Mouse (Mus musculus): ENCODE measurements at regions not wholly inside any gene's neighbourhood (a gene's known extent, or its start where the extent isn't known, plus 50 kb on each side); places are given as distances from the start of the nearest gene placed in this dataset.

- H3K4me3 ChIP-seq (ENCODE audit: low read length), result no peak overlapping the region
- WGBS, result 57% methylated on average over 3 of the region's 3 CpGs
- no peak overlapping the region for H3K4me2 ChIP-seq (ENCODE audit: low read depth, low read length)
- no peak overlapping the region for H3K9ac ChIP-seq (ENCODE audit: low read length)
- H3K27me3 ChIP-seq (ENCODE audit: control insufficient read depth, insufficient read depth, low read depth, low read length), result no peaks in the 10 kb centered on the region
- H3K36me3 ChIP-seq (ENCODE audit: control insufficient read depth, insufficient read depth, low read length), result no peaks in the 10 kb centered on the region
- no peak overlapping the region for H3K27ac ChIP-seq (ENCODE audit: low read length)
- H3K9me3 ChIP-seq (ENCODE audit: control insufficient read depth, low read length), result no peaks in the 10 kb centered on the region
- ATAC-seq (ENCODE audit: low read depth), result no peak
- H3K4me1 ChIP-seq (replicated peaks; ENCODE audit: control insufficient read depth, insufficient read depth, low read length), result no peaks in the 10 kb centered on the region
Measured at GRCm38 (mm10) chr4:31203286-31203685, 760.6 kb upstream of the Map3k7 start.

GRCm38 (mm10) chr4:31205332-31205970 is 758.4 kb upstream of the Map3k7 start:
- H3K36me3 ChIP-seq (ENCODE audit: control insufficient read depth, insufficient read depth, low read length), result no peaks in the 10 kb centered on the region
- H3K4me1 ChIP-seq (replicated peaks; ENCODE audit: control insufficient read depth, insufficient read depth, low read length), result no peaks in the 10 kb centered on the region
- H3K9ac ChIP-seq (ENCODE audit: low read length), result no peak overlapping the region
- H3K27me3 ChIP-seq (ENCODE audit: control insufficient read depth, insufficient read depth, low read depth, low read length), result no peaks in the 10 kb centered on the region
- H3K9me3 ChIP-seq (ENCODE audit: control insufficient read depth, low read length), result no peaks in the 10 kb centered on the region
- no peak overlapping the region for H3K4me3 ChIP-seq (ENCODE audit: low read length)
- WGBS, result 77% methylated on average over 14 of the region's 14 CpGs
- no peak overlapping the region for H3K4me2 ChIP-seq (ENCODE audit: low read depth, low read length)
- no peak for ATAC-seq (ENCODE audit: low read depth)
- H3K27ac ChIP-seq (ENCODE audit: low read length), result no peak overlapping the region

- Histone ChIP-seq H3K36me3 (ENCODE audit: control insufficient read depth, insufficient read depth, low read length) (no peaks in the 10 kb centered on the region), H3K4me1 (replicated peaks; ENCODE audit: control insufficient read depth, insufficient read depth, low read length) (no peaks in the 10 kb centered on the region), H3K4me3 (ENCODE audit: low read length) (no peak overlapping the region), H3K4me2 (ENCODE audit: low read depth, low read length) (no peak overlapping the region), H3K27me3 (ENCODE audit: control insufficient read depth, insufficient read depth, low read depth, low read length) (no peaks in the 10 kb centered on the region), H3K9me3 (ENCODE audit: control insufficient read depth, low read length) (no peaks in the 10 kb centered on the region), H3K9ac (ENCODE audit: low read length) (no peak overlapping the region), H3K27ac (ENCODE audit: low read length) (no peak overlapping the region)
- whole genome bisulfite sequencing, result 80% methylated on average over 2 of the region's 2 CpGs
- no peak for ATAC-seq (ENCODE audit: low read depth)
Measured at GRCm38 (mm10) chr4:31225741-31226140, 738.2 kb upstream of the Map3k7 start.

- H3K36me3 ChIP-seq (ENCODE audit: control insufficient read depth, insufficient read depth, low read length), result no peaks in the 10 kb centered on the region
- H3K9ac ChIP-seq (ENCODE audit: low read length), result no peak overlapping the region
- H3K4me1 ChIP-seq (replicated peaks; ENCODE audit: control insufficient read depth, insufficient read depth, low read length), result no peaks in the 10 kb centered on the region
- no peak overlapping the region for H3K4me3 ChIP-seq (ENCODE audit: low read length)
- ATAC-seq (ENCODE audit: low read depth), result no peak
- H3K27me3 ChIP-seq (ENCODE audit: control insufficient read depth, insufficient read depth, low read depth, low read length), result no peaks in the 10 kb centered on the region
- no peaks in the 10 kb centered on the region for H3K9me3 ChIP-seq (ENCODE audit: control insufficient read depth, low read length)
- no peak overlapping the region for H3K4me2 ChIP-seq (ENCODE audit: low read depth, low read length)
- H3K27ac ChIP-seq (ENCODE audit: low read length), result no peak overlapping the region
- 69% methylated on average over 3 of the region's 3 CpGs for WGBS
Measured at GRCm38 (mm10) chr4:31268825-31269495, 694.9 kb upstream of the Map3k7 start.

GRCm38 (mm10) chr4:31274131-31274530 is 689.8 kb upstream of the Map3k7 start:
- no peaks in the 10 kb centered on the region for H3K36me3 ChIP-seq (ENCODE audit: control insufficient read depth, insufficient read depth, low read length)
- no peak overlapping the region for H3K9ac ChIP-seq (ENCODE audit: low read length)
- H3K4me2 ChIP-seq (ENCODE audit: low read depth, low read length), result no peak overlapping the region
- H3K27me3 ChIP-seq (ENCODE audit: control insufficient read depth, insufficient read depth, low read depth, low read length), result no peaks in the 10 kb centered on the region
- ATAC-seq (ENCODE audit: low read depth), result no peak
- no peak overlapping the region for H3K4me3 ChIP-seq (ENCODE audit: low read length)
- no peaks in the 10 kb centered on the region for H3K9me3 ChIP-seq (ENCODE audit: control insufficient read depth, low read length)
- WGBS, result 67% methylated on average over 1 of the region's 1 CpGs
- no peak overlapping the region for H3K27ac ChIP-seq (ENCODE audit: low read length)
- no peaks in the 10 kb centered on the region for H3K4me1 ChIP-seq (replicated peaks; ENCODE audit: control insufficient read depth, insufficient read depth, low read length)

- Histone ChIP-seq H3K4me2 (ENCODE audit: low read depth, low read length) (no peak overlapping the region), H3K27ac (ENCODE audit: low read length) (no peak overlapping the region), H3K27me3 (ENCODE audit: control insufficient read depth, insufficient read depth, low read depth, low read length) (no peaks in the 10 kb centered on the region), H3K36me3 (ENCODE audit: control insufficient read depth, insufficient read depth, low read length) (no peaks in the 10 kb centered on the region), H3K9ac (ENCODE audit: low read length) (no peak overlapping the region), H3K9me3 (ENCODE audit: control insufficient read depth, low read length) (no peaks in the 10 kb centered on the region), H3K4me3 (ENCODE audit: low read length) (no peak overlapping the region), H3K4me1 (replicated peaks; ENCODE audit: control insufficient read depth, insufficient read depth, low read length) (no peaks in the 10 kb centered on the region)
- ATAC-seq (ENCODE audit: low read depth), result no peak
- 54% methylated on average over 5 of the region's 5 CpGs for WGBS
Measured at GRCm38 (mm10) chr4:31290301-31290975, 673.5 kb upstream of the Map3k7 start.

- WGBS, result 30% methylated on average over 2 of the region's 2 CpGs
- Histone ChIP-seq H3K36me3 (ENCODE audit: control insufficient read depth, insufficient read depth, low read length) (no peaks in the 10 kb centered on the region), H3K9ac (ENCODE audit: low read length) (no peak overlapping the region), H3K9me3 (ENCODE audit: control insufficient read depth, low read length) (no peaks in the 10 kb centered on the region), H3K4me3 (ENCODE audit: low read length) (no peak overlapping the region), H3K27ac (ENCODE audit: low read length) (no peak overlapping the region), H3K4me1 (replicated peaks; ENCODE audit: control insufficient read depth, insufficient read depth, low read length) (no peaks in the 10 kb centered on the region), H3K4me2 (ENCODE audit: low read depth, low read length) (no peak overlapping the region), H3K27me3 (ENCODE audit: control insufficient read depth, insufficient read depth, low read depth, low read length) (no peaks in the 10 kb centered on the region)
- no peak for ATAC-seq (ENCODE audit: low read depth)
Measured at GRCm38 (mm10) chr4:31293752-31294151, 670.1 kb upstream of the Map3k7 start.

- no peaks in the 10 kb centered on the region for H3K9me3 ChIP-seq (ENCODE audit: control insufficient read depth, low read length)
- H3K4me3 ChIP-seq (ENCODE audit: low read length), result no peak overlapping the region
- no peak overlapping the region for H3K27ac ChIP-seq (ENCODE audit: low read length)
- no peaks in the 10 kb centered on the region for H3K27me3 ChIP-seq (ENCODE audit: control insufficient read depth, insufficient read depth, low read depth, low read length)
- H3K36me3 ChIP-seq (ENCODE audit: control insufficient read depth, insufficient read depth, low read length), result no peaks in the 10 kb centered on the region
- 78% methylated on average over 3 of the region's 3 CpGs for WGBS
- no peaks in the 10 kb centered on the region for H3K4me1 ChIP-seq (replicated peaks; ENCODE audit: control insufficient read depth, insufficient read depth, low read length)
- no peak for ATAC-seq (ENCODE audit: low read depth)
- no peak overlapping the region for H3K4me2 ChIP-seq (ENCODE audit: low read depth, low read length)
- H3K9ac ChIP-seq (ENCODE audit: low read length), result no peak overlapping the region
Measured at GRCm38 (mm10) chr4:31297848-31298247, 666.0 kb upstream of the Map3k7 start.

- H3K27me3 ChIP-seq (ENCODE audit: control insufficient read depth, insufficient read depth, low read depth, low read length), result no peaks in the 10 kb centered on the region
- ATAC-seq (ENCODE audit: low read depth), result no peak
- no peak overlapping the region for H3K4me2 ChIP-seq (ENCODE audit: low read depth, low read length)
- no peak overlapping the region for H3K9ac ChIP-seq (ENCODE audit: low read length)
- no peaks in the 10 kb centered on the region for H3K4me1 ChIP-seq (replicated peaks; ENCODE audit: control insufficient read depth, insufficient read depth, low read length)
- 39% methylated on average over 6 of the region's 6 CpGs for WGBS
- H3K36me3 ChIP-seq (ENCODE audit: control insufficient read depth, insufficient read depth, low read length), result no peaks in the 10 kb centered on the region
- H3K27ac ChIP-seq (ENCODE audit: low read length), result no peak overlapping the region
- no peak overlapping the region for H3K4me3 ChIP-seq (ENCODE audit: low read length)
- H3K9me3 ChIP-seq (ENCODE audit: control insufficient read depth, low read length), result no peaks in the 10 kb centered on the region
Measured at GRCm38 (mm10) chr4:31319269-31319668, 644.6 kb upstream of the Map3k7 start.
